Mouse (Mus musculus) liver, embryonic 11.5 days (tissue): ENCODE results near the gene Trim67. TPM values are rescaled to one million over a fixed set of nuclear protein-coding genes. Genes with fewer than 3 reads are reported as not detected.

Source experiments
- ATAC-seq: fragments of 200-750 bp; cut with Nextera tagmentation; replicated peaks from 2 replicates; pipeline ENCODE4 v1.8.0; 2017; ENCODE audit warnings: moderate number of reproducible peaks, mild to moderate bottlenecking, moderate TSS enrichment, moderate library complexity; ENCODE audit not compliant: low FRiP score
- DNase-seq: peaks from one replicate; pipeline ENCODE4 v3.0.0-alpha.2; 2017; ENCODE audit warnings: low spot score
- H3K27ac ChIP-seq: fragments of 300-500 bp; sonication (generic); 2 replicates; pipeline ENCODE4 v1.5.1; 2014; ENCODE audit warnings: mild to moderate bottlenecking, low read depth, low read length, control low read depth
- H3K27me3 ChIP-seq: fragments of 300-500 bp; sonication (generic); replicated peaks from 2 replicates; pipeline ENCODE4 v1.6.1; 2014; ENCODE audit warnings: low read length, mixed read lengths; ENCODE audit not compliant: control insufficient read depth, insufficient read depth
- H3K36me3 ChIP-seq: fragments of 300-500 bp; sonication (generic); 2 replicates; pipeline ENCODE4 v1.6.1; 2014; ENCODE audit warnings: mild to moderate bottlenecking, low read length, moderate library complexity, mixed read lengths; ENCODE audit not compliant: control insufficient read depth, insufficient read depth
- H3K4me1 ChIP-seq: fragments of 300-500 bp; sonication (generic); replicated peaks from 2 replicates; pipeline ENCODE4 v1.6.1; 2014; ENCODE audit warnings: low read length, mixed read lengths; ENCODE audit not compliant: control insufficient read depth, insufficient read depth
- H3K4me2 ChIP-seq: fragments of 300-500 bp; sonication (generic); 2 replicates; pipeline ENCODE4 v1.6.1; 2014; ENCODE audit warnings: mild to moderate bottlenecking, control low read depth, moderate library complexity
- H3K4me3 ChIP-seq: fragments of 300-500 bp; sonication (generic); 2 replicates; pipeline ENCODE4 v1.5.1; 2014; ENCODE audit warnings: low read depth, low read length, control low read depth
- H3K9ac ChIP-seq: fragments of 300-500 bp; sonication (generic); 2 replicates; pipeline ENCODE4 v1.6.1; 2014; ENCODE audit warnings: low read depth, low read length, control low read depth
- H3K9me3 ChIP-seq: fragments of 300-500 bp; sonication (generic); 2 replicates; pipeline ENCODE4 v1.6.1; 2016; ENCODE audit warnings: low read length, inconsistent platforms, mixed read lengths; ENCODE audit not compliant: control insufficient read depth
- WGBS: fragments of 180-500 bp; shearing (Covaris S2); extraction: QIAGEN DNeasy Blood & Tissue Kit; methylation state at CpG from one replicate; pipeline ENCODE4 v1.1.7; 2014; 5-methylcytosine and 5-hydroxymethylcytosine counted together
- polyA plus RNA-seq: library from polyadenylated mRNA; unstranded; fragments of >200 nt; fragmentation: Nextera tagmentation; extraction: Ambion mirVana; gene quantifications from 2 replicates; pipeline ENCODE4 v1.2.1, GENCODE M21; 2014

Trim67 gene
- polyA plus RNA-seq, 1 experiment from 2014 or later = 0.05 TPM

DNA sequence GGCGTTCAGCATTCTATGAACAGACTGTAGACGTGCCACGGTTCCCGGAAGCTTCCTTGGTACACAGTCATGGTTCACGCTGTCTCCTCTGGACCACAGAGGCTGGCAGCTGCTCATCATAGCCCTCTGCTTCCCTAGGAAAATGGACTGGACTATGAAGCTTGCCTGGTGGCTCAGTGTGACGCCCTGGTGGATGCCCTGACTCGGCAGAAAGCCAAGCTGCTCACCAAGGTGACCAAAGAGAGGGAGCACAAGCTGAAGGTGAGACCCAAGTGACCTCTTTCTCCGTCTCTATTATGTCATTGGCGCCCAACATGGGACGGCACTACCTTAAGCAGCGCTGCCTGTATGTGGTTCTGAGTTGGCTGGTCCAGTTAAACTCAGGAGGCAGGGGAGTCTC lies 24.0 kb downstream of the Trim67 start:
- Histone ChIP-seq H3K9me3 (peaks cover 8% of the 10 kb centered on the region), H3K4me1 (no peaks in the 10 kb centered on the region), H3K4me2 (no peak overlapping the region), H3K4me3 (no peak overlapping the region), H3K27me3 (no peaks in the 10 kb centered on the region), H3K9ac (no peak overlapping the region), H3K27ac (no peak overlapping the region), H3K36me3 (no peaks in the 10 kb centered on the region)
- 87% methylated on average over 11 of the region's 11 CpGs for WGBS
- DNase-seq (no peak), ATAC-seq (no peak)

DNA sequence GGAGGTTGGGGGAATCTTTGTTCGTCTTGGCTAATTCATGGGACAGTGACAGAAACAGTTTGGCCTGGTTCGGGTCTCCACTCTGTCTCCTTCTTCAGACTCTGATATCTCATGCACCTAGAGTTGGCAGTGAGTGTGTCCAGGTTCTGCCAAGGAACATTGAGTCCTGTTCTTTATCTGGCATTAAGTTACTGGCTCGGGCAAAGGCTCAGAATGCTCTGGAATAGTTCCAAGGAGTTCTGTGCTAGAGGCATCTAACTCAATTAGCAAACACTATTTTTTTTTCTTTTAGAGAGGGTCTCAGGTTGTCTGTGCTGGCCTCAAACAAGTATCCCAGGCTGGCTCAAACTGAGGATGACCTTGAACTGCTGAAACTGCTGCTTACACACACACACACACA lies 24.5 kb downstream of the Trim67 start:
- Histone ChIP-seq H3K9ac (no peak overlapping the region), H3K9me3 (peaks cover 8% of the 10 kb centered on the region), H3K27ac (no peak overlapping the region), H3K4me1 (no peaks in the 10 kb centered on the region), H3K4me3 (no peak overlapping the region), H3K27me3 (no peaks in the 10 kb centered on the region), H3K36me3 (no peaks in the 10 kb centered on the region), H3K4me2 (no peak overlapping the region)
- ATAC-seq (no peak), DNase-seq (no peak)
- WGBS = 83% methylated on average over 3 of the region's 3 CpGs

DNA sequence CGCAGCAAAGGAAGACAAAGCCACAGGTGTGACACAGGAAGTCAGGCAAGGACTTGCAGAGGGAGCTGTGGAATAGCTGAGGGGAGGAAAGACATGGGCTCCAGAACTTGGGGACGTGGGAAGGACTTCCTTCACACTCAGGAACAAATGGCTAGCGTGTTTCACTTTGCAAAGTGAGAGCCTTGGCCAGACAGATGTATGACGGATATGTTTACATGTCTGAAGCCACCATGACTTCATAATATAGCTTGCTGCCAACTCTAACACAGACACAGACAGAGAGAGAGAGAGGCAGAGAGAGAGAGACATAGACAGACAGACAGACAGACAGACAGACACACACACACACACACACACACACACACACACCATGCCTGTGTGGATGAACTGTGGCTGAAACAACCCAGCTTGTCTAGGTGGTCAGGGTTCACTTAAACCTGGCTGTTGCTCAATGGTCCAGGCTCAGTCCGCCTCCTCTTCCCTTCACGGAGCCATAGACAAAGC lies 26.8 kb downstream of the Trim67 start:
- no peak for DNase-seq
- ATAC-seq = no peak
- Histone ChIP-seq H3K4me2 (no peak overlapping the region), H3K9ac (no peak overlapping the region), H3K27ac (no peak overlapping the region), H3K36me3 (no peaks in the 10 kb centered on the region), H3K27me3 (no peaks in the 10 kb centered on the region), H3K4me1 (no peaks in the 10 kb centered on the region), H3K4me3 (no peak overlapping the region), H3K9me3 (peaks cover 8% of the 10 kb centered on the region)
- WGBS = 66% methylated on average over 6 of the region's 6 CpGs

DNA sequence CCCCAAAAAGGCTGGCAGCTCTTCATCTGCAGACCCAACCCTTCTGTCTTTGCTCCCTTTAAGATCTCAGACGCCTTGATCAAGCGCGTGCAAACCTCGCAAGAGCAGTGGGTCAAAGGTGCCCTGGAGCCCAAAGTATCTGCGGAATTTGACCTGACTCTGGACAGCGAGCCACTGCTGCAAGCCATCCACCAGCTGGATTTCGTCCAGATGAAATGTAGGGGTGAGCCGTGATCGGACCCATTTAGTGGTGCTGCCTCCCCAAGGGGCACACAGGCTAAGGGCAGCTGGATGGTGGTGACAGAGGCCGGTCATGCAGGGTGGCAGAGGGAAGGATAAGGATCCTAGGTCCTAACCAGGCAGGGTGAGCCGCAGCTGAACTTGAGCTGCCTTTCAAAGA lies 27.2 kb downstream of the Trim67 start:
- no peak overlapping the region for H3K9ac ChIP-seq
- H3K27ac ChIP-seq = no peak overlapping the region
- DNase-seq = no peak
- WGBS = 52% methylated on average over 11 of the region's 11 CpGs
- no peak overlapping the region for H3K4me3 ChIP-seq
- H3K36me3 ChIP-seq = no peaks in the 10 kb centered on the region
- H3K9me3 ChIP-seq = peaks cover 8% of the 10 kb centered on the region
- H3K4me1 ChIP-seq = no peaks in the 10 kb centered on the region
- no peak overlapping the region for H3K4me2 ChIP-seq
- H3K27me3 ChIP-seq = no peaks in the 10 kb centered on the region
- ATAC-seq = no peak

DNA sequence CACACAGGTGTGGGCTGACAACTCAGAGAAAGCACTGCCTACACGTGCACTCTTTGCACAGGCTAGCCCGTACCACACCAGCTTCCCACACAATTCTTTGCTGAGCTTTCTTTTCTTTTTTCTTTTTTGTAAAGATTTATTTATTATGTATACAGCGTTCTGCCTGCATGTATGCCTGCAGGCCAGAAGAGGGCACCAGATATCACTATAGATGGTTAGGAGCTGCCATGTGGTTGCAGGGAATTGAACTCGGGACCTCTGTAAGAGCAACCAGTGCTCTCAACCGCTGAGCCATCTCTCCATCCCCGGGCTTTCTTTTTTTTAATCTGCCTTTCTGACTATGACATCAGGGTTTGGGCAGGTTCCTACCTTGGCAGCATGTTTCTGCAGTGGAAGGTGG lies 30.6 kb downstream of the Trim67 start:
- ATAC-seq = no peak
- Histone ChIP-seq H3K9me3 (no peaks in the 10 kb centered on the region), H3K36me3 (no peaks in the 10 kb centered on the region), H3K27ac (no peak overlapping the region), H3K4me2 (no peak overlapping the region), H3K4me3 (no peak overlapping the region), H3K27me3 (no peaks in the 10 kb centered on the region; the same call in 1 of the 2 replicates), H3K9ac (no peak overlapping the region), H3K4me1 (no peaks in the 10 kb centered on the region)
- 73% methylated on average over 6 of the region's 6 CpGs for WGBS
- DNase-seq = no peak

DNA sequence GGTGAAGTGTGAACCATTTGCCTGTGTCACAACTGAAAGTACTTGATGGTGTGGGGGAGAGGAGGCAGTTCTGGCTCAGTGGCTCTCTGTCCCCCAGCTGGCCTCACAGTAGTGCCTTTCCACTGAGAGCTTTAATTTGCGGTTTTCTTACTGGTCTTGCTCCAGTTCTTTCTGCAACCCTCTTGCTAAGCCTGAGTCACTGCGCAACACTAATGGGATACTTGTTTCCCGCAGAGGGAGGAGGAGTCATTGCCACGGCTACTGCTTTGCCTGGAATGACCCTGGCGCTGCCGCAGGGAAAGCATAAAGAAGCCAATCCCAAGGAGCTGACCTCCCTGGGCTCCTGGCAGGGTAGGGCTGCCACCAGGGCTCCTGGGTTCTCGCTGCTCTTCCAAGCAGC lies 33.8 kb downstream of the Trim67 start:
- Histone ChIP-seq H3K4me2 (no peak overlapping the region), H3K4me3 (no peak overlapping the region), H3K9me3 (no peaks in the 10 kb centered on the region), H3K27me3 (peaks cover 2% of the 10 kb centered on the region; the same call in 1 of the 2 replicates), H3K27ac (no peak overlapping the region), H3K9ac (no peak overlapping the region), H3K36me3 (no peaks in the 10 kb centered on the region), H3K4me1 (no peaks in the 10 kb centered on the region)
- no peak for DNase-seq
- ATAC-seq = no peak
- 25% methylated on average over 7 of the region's 7 CpGs for WGBS

DNA sequence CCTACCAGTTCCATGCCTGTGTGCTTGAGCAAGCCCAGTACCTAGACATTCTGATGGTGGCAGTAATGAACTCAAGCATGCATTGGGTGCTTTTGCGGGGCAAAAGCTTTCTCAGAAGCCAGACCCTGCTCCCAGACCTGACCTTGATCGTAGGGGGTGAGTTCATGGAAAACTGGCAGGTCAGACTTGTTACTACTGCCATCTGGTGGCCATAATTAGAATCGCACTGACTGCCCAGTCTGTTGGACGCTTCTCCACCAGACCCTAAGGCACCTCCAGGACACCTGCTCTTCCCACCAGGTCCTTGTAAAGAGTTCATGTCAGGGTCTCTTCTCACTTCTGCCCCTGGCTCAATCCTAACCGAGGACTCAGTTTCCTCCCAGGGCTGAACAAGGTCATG lies 34.5 kb downstream of the Trim67 start:
- no peak overlapping the region for H3K27ac ChIP-seq
- H3K4me1 ChIP-seq = no peaks in the 10 kb centered on the region
- no peak overlapping the region for H3K4me3 ChIP-seq
- peaks cover 2% of the 10 kb centered on the region; the same call in 1 of the 2 replicates for H3K27me3 ChIP-seq
- no peaks in the 10 kb centered on the region for H3K36me3 ChIP-seq
- H3K4me2 ChIP-seq = no peak overlapping the region
- no peak for ATAC-seq
- 4% methylated on average over 5 of the region's 5 CpGs for WGBS
- H3K9me3 ChIP-seq = no peaks in the 10 kb centered on the region
- DNase-seq = no peak
- H3K9ac ChIP-seq = no peak overlapping the region

DNA sequence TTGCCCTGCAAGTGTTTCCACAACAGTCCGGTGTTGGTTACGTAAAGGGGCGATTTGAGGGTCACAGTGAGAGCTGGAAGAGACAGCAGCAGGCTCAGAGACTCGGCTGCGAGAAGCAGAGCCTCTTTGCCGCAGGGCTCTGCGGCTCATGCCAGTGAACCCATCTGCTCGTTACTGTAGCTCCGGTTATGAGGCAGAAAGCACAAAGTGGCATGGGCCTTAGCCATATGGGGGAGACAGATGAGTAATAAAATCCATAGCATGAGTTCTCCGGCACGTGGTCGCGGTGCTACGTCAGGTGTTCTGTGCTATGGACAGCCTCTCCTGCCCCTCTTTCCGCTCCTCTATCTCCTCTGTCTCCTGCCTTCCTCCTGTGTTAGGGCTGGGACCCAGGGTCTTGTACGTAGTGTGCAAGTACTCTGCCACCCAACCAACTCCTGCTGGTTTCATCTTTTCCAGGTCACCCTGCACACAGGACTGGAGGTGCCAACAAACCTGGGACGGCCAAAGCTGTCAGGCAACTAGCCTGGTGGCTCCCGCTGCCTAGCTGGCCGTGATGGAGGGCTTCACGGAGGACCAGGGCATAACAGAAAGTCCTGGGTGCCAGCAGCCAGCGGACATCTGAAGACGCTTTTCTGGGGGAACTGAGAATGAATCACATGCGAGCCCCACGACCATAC lies 35.8 kb downstream of the Trim67 start:
- Histone ChIP-seq H3K27me3 (peaks cover 2% of the 10 kb centered on the region; the same call in 1 of the 2 replicates), H3K4me2 (no peak overlapping the region), H3K9me3 (no peaks in the 10 kb centered on the region), H3K9ac (no peak overlapping the region), H3K4me1 (no peaks in the 10 kb centered on the region), H3K4me3 (no peak overlapping the region), H3K27ac (no peak overlapping the region), H3K36me3 (no peaks in the 10 kb centered on the region)
- no peak for DNase-seq
- ATAC-seq = no peak
- 80% methylated on average over 24 of the region's 24 CpGs for WGBS

DNA sequence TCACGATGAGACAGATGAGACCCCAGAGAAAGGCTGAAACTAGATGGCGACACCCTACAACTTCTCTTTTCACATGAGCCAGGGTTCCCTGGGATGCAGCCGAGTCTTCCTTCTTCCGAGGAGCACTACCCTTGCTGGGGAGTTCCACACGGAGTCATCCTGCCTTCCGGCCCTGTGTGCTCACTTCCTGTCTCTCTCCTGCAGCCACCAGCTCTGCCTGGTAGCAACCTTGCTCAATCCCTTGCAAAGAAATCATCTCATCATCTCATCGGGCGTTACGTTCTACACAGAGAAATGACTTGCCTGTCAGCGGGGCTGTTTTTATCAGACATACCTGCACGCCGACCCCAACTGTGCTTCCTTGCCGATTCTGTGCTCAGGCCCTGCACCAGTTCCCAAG lies 37.2 kb downstream of the Trim67 start:
- DNase-seq (no peak), ATAC-seq (no peak)
- H3K27me3 ChIP-seq = peaks cover 2% of the 10 kb centered on the region; the same call in 1 of the 2 replicates
- H3K4me3 ChIP-seq = no peak overlapping the region
- H3K9ac ChIP-seq = no peak overlapping the region
- H3K36me3 ChIP-seq = no peaks in the 10 kb centered on the region
- no peaks in the 10 kb centered on the region for H3K4me1 ChIP-seq
- H3K9me3 ChIP-seq = no peaks in the 10 kb centered on the region
- H3K27ac ChIP-seq = no peak overlapping the region
- 65% methylated on average over 13 of the region's 13 CpGs for WGBS
- H3K4me2 ChIP-seq = no peak overlapping the region
